Mouse (Mus musculus) lung, adult 2 months (tissue): ENCODE data around the gene Trip12.

Experiments used
- CTCF ChIP-seq: fragments of 200-500 bp; IDR thresholded peaks from 2 replicates; pipeline ENCODE4 v1.5.1; 2011; ENCODE audit warnings: mild to moderate bottlenecking, low read length, control low read depth; ENCODE audit not compliant: insufficient read depth
- POLR2A ChIP-seq: fragments of 200-500 bp; IDR thresholded peaks from 2 replicates; pipeline ENCODE4 v1.6.1; 2011; ENCODE audit warnings: low read depth, mild to moderate bottlenecking, control low read depth, low read length, borderline replicate concordance; ENCODE audit errors: extremely low read depth

DNA sequence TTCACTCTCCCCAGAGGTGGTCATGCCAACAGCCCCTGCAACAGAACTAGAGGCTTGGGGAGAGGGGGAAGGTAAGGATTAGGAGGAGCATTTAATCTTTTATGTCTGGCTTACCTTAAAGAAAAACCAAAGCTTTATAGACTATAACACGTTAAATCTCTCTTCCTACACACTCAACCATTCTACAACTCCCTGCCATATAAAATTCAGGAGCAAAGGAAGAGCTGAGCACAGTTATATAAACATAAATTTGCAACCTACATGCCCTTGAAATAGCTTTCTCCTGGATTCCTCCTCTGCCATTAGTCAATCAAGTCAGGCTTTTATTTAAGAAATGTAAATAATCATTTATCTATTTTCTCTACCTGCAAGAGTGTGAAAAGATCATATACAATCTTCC lies 62.9 kb downstream of the Trip12 start:
- no peak for TF ChIP-seq POLR2A
- no peak for TF ChIP-seq CTCF
